Mouse (Mus musculus) ovary, adult 2 months (tissue): ENCODE results near the gene Rnf220. TPM values are rescaled to one million over a fixed set of nuclear protein-coding genes. Genes with fewer than 3 reads are reported as not detected.

ENCODE experiments used
- polyA plus RNA-seq: library from polyadenylated mRNA; depleted of rRNA; stranded (reverse); fragments of >200 nt; gene quantifications from 2 replicates; pipeline ENCODE4 v1.2.3, GENCODE M21; 2012; rRNA removed

Gene Rnf220
- polyA plus RNA-seq, result 124 and 150 TPM in 2 replicates

DNA sequence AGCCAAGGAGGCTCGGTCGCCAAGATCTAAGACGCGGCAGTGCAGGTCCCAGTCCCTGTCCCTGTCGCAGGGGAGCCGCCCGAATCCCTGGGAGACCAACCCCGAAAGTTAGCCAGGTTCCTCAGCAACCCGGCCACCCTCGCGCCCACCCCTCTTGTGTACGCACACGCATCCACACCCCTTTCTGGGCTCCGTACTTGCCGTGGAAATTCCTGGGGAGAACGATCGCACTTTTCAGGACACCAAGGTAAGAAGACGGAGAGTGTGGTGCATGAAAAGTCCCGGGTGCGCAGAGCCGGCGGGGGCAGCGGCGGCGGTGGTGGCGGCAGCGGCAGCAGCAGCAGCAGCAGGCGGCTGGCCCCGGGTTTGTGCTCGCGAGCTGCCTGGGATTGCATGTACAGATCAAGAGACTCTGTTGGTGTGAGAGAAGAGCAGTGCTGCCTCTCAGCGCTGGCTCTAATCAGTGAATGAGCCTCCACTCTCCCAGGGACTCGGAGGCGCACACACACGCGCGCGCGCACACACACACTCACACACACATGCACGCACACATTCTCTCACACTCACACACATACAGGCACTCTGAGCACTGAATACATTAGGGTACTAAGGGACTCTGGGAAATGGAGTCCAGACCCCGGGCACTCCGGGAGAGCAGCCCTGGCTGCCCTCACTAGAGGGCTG, at the start of gene Rnf220:
Gene Rnf220, minus strand, starts transcription at position 571 of the 684 bp plus-strand sequence.

DNA sequence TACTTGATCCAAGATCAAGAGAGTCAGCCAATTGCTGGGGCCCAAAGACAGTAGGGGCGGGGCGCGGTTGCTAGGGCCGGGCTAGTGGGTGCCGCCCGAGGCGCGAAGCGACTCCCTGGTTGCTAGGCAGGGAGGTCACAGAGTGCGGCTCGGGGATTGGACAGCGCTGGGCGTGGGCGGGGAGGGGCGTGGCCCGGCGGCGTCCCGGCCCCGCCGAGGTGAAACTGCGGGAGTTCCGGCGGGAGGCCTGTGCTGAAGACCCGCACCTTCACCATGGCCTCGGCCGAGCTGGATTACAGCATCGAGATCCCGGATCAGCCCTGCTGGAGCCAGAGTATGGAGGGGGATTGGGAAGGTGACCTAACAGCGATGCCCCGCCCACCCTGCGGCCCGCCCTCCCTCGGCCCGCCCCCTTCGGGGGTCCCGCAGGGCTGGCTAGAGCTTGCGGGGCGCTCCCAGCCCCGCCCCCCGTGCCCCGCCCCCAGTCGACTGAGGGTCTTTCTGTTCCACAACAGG, 245.0 kb downstream of the Rnf220 start, which contains the start of the genes Tmem53 and Armh1:
Gene Tmem53, plus strand, starts transcription at position 151 of the 516 bp plus-strand sequence.
Gene Armh1, minus strand, starts transcription at position 325 of the 516 bp plus-strand sequence.

Other genes starting within 250 kb of the Rnf220 start
- gene Tmem53, start 245.1 kb downstream of the Rnf220 start, polyA plus RNA-seq, result 46.6 and 59.0 TPM in 2 replicates
- 5.1 and 5.4 TPM in 2 replicates for gene Armh1, start 244.9 kb downstream of the Rnf220 start, polyA plus RNA-seq
- 192 and 201 TPM in 2 replicates for gene Eri3, start 53.3 kb upstream of the Rnf220 start, polyA plus RNA-seq
- gene Dmap1, start 185.2 kb upstream of the Rnf220 start, polyA plus RNA-seq, result 29.7 and 40.2 TPM in 2 replicates
- gene Gm12845, start 227.4 kb upstream of the Rnf220 start, polyA plus RNA-seq, result not detected in 2 replicates